Mouse (Mus musculus) erythroid progenitor cell, adult 5-6 weeks (primary cell): ENCODE results near the gene Foxo1. TPM values are rescaled to one million over a fixed set of nuclear protein-coding genes. Genes with fewer than 3 reads are reported as not detected.
A peak's percentile ranks its signal among the peaks of the same experiment; 100 is the strongest.

Source experiments
- ATAC-seq: replicated peaks from 2 replicates; pipeline ENCODE4 v1.8.0; 2016; ENCODE audit warnings: moderate number of reproducible peaks, mild to moderate bottlenecking, moderate TSS enrichment, inconsistent platforms; ENCODE audit not compliant: poor library complexity, low FRiP score, severe bottlenecking
- total RNA-seq, 2 experiments: library from RNA; stranded (forward) in 1 of 2; stranded (reverse) in 1 of 2; fragments of 150-400 nt in 1 of 2; fragments of 186-747, 209-891 nt in 1 of 2; gene quantifications; 2 replicates each; pipeline versions ENCODE4 v1.2.3 to v1.2.4; 2015 to 2017; ENCODE audit warnings: low replicate concordance in 2 of 2

Foxo1 gene
- total RNA-seq (2015; ENCODE audit: low replicate concordance) (10.5 and 11.3 TPM in 2 replicates), total RNA-seq (2017; ENCODE audit: low replicate concordance) (0.90 and 0.91 TPM in 2 replicates)

DNA sequence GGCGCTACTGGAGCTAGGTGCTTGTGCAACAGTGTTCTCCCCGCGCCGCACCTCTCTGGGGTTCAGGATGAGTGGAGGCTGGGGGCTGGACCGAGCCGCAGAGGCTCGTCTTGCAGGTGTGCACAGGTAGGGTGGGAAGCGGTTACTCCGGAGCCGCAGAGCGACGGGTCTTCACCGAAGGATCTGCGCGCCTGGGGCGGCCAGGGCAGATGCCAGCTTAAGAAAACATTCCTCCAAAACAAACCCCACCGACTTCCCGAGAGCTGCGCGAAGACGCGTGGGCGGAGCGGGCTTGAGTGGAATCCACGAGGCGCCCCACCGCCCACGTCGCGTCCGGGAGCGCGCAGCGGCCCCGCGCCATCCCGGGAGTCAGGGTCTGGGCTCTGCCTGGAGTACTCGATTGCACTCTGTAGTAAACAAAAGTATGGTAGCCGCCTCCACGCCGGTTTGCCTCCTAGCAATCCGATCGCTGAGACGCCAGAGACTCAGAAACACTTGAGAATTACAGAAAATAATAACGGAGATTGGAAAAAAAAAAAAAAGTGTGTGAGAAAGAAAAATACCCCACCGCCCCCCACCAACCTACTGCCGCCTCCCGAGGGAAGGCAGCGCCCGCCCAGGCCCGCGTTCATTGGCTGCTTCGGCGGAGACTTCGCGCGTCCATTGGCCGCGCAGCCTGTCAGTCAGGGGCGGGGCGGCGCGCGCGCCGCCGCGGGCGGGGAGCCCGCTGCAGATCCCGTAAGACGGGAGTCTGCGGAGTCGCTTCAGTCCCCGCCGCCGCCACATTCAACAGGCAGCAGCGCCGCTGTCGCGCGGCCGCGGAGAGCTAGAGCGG is at the start of gene Foxo1:
TSS of gene Foxo1 (plus strand) at position 685 of the 835 bp plus-strand sequence.
- peak; percentile 87 for ATAC-seq

DNA sequence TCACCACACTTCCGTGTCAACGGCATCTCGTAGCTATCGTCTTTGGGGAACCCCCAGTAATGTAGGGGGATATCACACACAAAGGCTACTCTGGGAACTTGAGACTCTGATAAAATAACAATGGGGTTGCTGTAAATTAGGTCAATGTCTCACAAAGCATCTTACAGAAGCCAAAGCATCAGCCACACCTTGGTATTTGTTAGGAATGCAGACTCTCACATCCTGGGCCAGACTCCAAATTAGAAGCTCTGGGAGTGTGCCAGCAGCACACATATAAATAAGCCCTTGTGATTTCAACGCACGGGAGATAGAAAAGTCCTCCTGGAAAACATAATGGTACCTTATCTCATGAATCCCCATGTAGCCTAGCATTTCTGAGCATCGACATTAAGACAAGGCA is 49.3 kb upstream of the Foxo1 start:
- no peak for ATAC-seq

DNA sequence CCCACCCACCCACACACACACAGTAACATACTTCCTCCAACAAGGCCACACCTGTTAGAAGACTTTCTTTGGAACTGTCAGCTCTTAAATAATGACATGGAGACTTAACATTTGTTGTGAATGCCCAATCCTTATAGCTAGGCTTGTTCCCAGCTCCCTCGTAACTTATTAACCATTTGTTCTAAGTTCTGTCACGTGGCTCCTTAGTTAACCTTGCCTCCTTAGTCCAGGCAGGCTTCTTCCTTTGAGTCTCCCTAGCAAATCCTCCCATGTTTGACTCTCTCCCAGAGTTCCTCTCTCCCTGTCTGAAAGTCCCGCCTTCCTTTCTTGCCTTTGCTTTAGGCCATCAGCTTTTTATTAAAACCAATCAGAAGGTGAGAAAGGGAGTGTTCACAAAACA is 47.1 kb upstream of the Foxo1 start:
- no peak for ATAC-seq

DNA sequence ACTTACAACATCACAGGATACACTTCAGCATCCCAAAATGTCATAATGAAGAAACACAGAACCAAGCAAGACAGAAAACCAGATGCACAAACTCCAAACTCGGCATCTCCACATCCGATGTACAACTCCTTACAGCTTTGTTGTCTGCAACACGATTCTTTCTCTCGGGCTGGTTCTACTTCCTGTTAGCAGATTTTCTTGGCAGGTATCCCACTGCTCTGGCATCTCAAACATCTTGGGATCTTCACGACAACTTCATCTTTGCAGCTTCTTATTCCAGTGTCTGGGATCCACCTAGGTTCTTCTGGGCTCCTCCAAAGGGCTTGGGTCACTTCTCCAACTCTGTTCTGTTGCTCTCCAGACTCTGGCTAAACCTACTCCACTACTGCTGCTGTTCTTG is 46.2 kb upstream of the Foxo1 start:
- ATAC-seq = no peak

DNA sequence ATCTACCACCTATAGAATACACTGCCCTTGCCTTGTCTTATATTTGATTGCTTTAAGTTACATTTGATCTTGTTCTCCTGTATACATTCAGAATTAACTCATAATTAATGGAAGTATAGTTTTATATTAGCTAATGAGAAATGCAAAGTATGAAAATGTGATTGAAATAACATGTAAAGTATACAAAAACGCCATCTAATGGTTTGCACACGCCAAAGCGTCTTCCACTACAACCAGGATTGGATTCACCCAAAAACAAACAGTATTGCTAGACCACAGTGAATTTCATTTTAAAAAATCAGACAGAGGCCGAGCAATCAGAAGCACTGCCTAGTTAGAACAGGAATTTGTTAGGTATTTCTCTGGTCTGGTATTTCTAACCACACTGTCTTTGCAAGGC is 31.6 kb upstream of the Foxo1 start:
- no peak for ATAC-seq

DNA sequence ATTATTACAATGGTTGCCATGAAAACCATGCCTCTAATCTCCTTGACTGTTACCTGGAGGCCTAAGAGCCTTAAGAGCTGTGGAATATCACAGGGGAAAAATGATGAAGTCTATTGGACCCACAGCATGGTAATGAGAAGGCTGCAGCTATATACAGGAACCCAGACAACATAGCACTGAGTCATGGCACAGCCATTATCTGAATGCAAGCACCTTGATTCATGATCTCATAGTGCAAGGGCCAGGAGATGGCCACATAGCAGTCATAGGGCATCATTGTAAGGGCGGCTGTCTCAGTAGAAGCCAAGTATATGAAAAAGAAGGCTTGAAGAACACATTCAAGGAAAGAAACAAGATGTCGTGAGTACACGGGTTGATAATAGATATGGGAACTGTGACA is 31.0 kb upstream of the Foxo1 start:
- no peak for ATAC-seq

DNA sequence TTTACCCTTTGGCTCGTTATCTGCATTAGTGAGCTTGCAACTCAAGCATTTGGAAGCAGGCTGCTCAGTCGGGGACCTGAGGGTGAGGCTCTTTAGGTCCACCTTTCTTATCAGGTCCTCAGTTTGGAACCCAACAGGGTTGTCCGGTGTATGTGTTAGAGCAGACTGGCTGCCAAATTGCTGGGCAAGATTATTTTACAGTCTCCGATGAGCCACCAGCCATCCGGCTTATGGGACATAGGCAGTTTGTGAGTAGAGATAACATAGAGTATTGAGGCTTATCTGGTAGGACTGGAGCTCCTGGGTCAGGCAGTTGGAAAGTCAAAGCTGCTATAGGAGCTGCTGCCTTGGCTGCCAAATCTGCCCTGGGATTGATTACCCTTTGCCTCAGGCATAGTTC is 27.1 kb upstream of the Foxo1 start:
- ATAC-seq = no peak

DNA sequence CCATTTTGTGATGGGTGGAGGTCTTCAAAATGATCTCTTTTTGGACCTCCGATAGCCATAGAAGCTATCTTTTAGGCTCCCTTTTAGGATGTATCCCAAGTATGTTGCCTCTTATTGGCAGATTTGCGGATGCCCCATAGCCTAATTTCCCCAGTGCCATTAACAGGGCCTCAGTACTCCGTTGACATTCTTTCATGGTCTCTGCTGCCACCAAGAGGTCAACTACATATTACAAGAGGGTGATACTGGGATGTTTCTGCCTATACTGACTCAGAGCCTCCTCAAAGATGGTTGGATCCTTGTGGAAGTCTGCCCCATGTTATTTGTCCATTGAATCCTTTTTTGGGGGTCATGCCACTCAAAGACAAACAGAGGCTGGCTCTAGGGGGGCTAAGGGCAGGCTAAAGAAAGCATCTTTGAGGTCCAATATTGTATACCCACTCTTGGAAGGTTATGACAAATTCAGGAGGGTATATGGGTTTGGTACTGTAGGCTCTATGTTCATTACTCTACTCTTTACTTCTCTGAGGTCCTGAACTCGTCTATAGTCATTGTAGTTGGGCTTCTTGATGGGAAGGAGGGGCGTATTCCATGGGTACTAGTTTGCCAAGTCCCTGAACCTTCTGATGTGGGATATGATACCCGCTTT is 25.6 kb upstream of the Foxo1 start:
- no peak for ATAC-seq

DNA sequence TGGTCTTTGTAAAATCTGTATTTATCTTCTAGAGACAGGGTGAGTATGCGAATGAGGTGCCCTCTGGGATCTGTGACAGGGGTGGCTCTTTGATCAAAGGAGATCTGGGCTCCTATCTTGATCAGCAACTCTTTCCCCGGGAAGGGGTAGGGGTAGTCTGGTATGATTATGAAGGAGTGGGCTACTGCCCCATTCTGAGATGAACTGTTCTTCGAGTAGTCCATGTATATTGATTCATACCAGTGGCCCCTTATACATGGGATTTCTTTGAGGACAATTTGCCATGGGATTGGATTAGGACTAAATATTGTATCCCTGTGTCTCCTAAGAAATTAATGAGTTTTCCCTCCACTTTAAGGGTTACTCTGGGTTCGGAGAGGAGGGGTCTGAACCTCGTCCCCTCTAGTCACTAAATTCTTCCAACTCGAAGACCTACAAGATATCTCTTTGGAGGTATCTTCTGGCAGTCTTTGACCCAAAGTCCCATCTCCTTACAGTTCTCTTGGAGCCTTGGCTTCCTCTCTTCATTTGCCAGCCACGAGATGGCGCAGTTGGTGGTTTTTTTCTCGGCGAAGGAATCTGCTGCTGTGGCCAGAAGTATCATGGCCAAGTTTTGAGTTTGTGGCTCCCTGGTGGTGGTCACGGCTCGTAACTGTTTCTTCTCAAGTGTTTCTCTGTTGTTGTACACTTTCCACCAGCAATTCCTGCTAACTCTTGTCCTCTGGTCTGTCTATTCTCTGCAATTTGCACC is 24.7 kb upstream of the Foxo1 start:
- ATAC-seq = no peak

DNA sequence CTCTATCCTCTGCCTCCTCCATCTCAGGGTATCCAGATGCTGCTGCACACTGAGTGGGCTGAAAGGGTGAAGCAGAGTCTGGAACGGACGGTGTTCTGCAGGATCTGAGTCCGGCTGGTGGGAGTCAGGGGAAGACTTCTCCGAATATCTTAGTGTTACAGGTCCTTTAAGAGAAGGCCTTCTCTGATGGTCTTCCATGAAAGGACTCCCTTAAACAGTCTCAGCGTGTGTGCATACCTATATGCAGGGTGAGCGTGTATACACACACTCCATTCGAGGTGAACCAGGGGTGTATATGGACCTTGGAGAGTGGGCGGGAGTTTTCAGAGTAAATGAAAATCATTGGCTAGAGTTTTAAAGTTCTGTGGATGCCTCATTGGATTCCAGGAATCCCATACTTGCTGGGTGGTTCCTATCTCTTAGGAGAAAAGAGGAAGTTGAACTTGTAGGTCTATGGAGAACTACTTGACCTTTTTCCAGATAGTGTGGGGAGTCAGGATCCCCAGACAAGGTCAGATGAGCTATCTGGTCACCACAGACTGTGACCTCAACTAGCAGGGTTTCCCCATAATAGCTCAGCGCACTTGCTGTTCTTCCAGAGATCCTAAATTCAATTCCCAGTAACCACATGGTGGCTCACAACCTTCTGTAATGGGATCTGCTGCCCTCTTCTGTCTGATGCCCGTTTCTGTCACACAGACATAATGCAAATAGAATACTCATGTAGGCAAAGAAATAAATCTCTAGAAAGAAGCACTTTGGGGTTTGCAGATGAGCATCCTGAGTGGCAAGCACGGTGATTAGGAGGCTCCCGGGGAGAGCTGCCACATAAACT is 21.9 kb upstream of the Foxo1 start:
- no peak for ATAC-seq

DNA sequence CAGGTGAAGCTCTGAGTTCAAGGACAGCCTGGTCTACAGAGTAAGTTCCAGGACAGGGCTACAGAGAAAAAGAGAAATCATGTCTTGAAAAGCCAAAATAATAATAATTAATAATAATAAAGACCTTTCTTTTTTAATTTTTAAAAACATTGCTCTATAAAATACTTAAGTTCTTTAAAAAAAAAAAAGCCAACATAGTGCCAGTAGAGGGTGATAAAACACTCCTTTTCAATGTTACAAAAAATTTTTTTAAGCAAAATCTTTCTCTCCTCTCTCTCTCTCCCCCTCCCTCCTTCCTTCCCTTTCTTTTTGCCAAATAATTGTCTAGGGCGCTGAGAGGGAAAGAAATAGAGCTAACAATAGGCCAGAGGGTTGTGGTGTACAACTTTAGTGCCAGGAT is 17.0 kb upstream of the Foxo1 start:
- ATAC-seq = no peak

DNA sequence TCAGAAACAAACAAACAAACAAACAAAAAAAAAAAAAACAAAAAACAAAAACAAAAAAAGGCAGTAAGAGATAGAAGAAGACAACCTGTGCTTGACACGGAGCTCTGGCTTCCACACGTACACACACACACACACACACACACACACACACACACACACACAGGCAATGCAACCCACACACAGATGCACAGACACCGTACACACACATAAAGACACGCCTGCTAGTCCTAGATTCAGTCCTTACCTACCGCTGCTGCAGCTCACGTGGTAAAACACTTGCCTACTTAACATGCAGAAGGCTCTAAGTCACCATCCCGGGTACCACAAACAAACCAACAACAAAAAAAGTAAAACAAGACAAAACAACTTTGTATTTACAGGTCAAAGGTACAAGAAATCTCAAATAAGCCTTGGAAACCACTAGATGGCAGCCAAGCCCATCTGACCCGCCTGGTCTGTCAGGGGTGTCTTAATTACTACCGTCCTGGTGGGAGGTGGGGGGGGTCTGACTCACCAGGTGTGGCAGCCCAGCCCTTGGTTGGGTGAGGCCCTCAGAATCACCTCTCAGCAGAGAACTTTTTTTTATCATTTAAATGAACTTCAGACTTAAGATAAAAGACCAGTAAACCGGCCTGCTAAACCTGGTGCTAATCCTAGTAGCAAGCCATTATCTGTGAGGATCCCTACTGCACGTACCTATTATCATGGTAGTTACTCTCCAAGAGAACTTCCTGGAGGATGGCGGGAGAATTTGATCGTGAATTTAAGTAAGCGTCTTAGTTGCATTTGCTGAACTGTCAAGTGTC is 14.3 kb upstream of the Foxo1 start:
- no peak for ATAC-seq

DNA sequence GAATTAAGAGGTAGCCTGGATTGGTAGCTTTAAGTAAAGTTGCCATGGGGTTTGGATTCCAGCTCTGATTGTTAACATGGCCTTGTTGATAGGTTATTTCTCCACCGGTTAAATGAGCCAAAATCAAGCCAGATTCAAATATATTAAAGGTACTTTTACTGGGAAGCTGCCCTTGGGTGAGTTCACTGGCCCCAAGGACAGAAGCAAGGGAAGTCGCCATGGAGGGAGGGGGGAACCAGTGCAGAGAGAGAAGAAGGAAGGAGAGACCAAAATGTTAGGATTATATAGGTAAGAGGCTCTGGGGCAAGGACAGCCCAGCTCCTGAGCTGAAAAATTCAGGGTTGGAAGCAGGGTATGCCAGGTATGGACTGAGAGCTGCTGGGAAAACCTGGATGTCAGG is 13.6 kb upstream of the Foxo1 start:
- no peak for ATAC-seq

DNA sequence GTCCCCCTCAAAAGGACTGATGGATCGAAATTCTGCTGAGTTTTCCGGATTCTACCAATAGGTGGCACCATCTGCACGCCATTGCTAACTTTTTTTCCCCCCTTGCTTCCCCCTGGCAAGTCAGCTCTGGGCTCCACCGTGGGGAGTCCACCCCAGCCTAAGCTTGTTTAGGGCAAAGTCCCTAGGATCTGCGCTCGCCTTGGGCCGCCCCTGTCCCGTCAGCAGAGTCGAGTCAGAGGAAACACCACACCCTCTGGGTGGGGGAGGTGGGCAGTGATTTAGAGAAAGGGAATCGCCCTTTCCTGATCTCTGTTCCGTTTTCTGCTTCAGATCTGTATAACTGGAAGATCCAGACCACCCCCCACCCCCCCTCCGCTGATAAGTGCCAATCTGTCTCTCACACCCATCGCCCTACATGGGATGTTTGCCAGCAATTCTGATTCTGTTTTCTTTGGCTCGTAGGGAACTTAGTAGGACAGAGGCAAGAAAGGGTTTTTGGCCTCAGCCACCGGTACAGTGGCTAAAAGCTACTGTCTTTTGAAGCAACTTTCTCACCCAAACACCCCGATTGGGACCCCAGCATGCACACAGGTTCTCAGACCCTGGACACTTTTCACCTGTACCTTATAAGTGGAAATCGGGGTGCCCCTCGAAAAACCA is 10.2 kb upstream of the Foxo1 start:
- ATAC-seq = no peak

DNA sequence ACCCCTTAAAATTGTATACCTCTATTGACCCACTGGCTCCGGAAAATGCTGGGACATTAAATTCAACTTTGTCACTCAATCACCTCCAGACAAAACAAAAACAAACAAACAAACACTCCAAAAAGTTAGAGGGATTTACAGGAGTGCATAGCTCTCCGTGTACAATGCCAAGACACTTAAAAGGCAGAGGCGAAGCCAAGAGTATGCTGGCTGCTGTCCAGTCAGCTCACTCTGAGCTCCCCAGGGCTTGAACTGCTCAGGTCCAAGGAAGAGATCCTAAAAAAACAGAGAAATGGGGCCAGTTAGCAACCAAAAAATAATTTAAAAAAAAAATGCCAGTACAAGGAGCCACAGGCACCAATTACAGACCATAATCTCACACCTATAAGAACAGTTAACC is 9.6 kb upstream of the Foxo1 start:
- no peak for ATAC-seq

DNA sequence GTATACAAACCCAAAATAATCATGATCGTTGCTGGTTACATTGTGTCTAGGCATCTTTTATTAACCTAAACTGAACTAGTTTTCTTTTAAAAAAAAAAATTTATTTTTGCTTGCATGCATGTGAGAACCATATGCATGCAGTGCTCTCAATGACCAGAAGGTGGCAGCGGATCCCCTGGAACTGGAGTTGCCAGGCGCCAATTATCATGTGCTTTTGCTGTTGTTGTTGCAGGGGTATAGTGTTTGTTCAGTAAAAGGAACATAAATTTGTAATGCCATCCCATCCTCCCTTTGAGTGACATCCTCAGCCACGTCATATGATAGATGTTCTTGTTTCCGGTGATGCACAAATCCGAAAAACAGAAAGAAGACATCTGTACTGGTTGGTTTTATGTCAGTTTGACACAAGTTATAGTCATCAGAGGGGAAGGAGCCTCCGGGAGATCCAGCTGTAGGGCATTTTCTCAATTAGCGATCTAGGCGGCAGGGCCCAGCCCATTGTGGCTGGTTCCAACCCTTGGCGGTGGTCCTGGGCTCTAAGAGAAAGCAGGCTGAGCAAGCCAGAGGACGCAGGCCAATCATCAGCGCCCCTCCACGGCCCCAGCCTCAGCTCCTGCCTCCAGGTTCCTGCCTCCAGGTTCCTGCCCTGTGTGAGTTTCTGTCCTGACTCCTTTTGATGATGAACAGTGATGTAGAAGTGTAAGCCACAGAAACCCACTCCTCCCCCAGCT is 5.5 kb upstream of the Foxo1 start:
- no peak for ATAC-seq

DNA sequence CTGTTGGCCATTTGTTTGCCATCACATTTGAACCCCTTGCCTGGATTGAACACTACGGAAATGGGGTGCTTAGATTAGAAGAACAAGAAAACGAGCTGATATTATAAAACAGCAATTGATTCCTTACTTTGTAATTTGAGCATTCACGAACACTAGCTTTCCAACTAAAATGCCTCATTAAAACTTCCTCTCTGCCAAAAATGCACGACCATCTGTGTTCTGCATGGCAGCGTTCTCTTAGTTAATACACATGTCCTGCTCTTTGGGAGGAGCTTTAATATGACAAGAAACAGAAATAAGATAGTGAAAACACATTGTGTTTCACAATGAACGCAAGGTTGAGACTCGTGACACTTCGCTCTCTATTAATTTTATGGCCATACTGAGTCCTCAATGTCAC is 3.8 kb upstream of the Foxo1 start:
- no peak for ATAC-seq

DNA sequence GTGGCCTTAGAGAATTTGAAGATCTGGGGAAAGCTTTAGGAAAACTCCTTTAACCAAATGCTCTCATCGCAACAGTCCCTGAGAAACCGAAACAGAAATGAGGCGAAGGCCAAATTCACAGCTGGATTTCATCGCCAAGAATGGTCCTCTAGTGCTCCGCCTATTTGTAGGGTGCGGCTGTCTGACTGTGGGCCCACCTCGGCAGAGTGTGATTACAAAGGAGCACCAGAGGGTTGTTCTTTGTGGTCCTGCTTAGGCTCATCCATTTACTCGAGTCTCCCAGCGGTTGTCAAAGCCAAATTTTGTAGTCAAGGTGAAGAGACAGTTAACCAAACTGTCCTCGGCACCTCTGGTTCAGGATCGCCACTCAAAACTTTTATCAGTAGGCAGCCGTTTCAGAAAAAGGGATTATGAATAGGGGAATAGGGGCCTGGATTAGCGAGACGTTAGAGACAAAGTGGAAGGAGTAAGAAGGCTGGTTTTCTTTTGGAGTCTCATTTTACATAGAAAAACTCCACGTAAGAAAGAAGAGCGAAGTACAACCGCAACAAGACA is 1.5 kb upstream of the Foxo1 start:
- no peak for ATAC-seq
